Mouse (Mus musculus): ENCODE measurements around the gene Aqp2.

DNA sequence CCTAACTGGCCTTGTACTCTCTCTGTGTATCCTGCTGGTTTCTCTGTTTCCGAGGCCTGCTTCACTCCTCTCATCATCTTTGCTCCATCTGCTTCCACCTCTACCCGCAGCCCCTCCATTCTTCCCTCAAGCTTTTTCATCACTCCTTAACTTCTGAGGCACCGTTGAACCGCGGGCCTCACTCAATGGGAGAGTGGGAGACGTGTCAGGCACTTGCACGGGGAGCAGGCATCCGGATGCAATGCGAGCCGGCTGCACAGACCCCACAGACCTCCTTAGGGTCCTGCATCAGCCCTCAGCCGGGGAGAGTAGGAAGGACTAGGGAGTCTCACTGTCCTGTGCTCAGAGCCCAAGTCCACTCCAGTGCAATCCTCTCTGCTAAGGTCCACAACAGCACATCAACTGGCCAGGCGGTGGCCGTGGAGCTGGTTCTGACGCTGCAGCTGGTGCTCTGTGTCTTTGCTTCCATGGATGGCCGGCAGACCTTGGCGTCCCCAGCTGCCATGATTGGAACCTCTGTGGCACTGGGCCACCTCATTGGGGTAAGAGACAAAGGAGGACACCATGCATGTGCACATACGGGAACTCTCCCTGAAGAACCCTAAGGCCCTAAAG is 23.5 kb downstream of the Aqp2 start:
- no peak for TF ChIP-seq POLR2A (IDR thresholded peaks at IDR 0.05; ENCODE audit: insufficient read depth, low read depth, low read length)
- TF ChIP-seq CTCF (IDR thresholded peaks at IDR 0.05), result no peak

Data from heart, adult 2 months (tissue).